Mouse (Mus musculus) G1E (cell line): ENCODE measurements at regions not wholly inside any gene's neighbourhood (a gene's known extent, or its start where the extent isn't known, plus 50 kb on each side); places are given as distances from the start of the nearest gene placed in this dataset.

Experiments
- CTCF ChIP-seq: IDR thresholded peaks from 2 replicates; pipeline ENCODE4 v1.5.1; 2012; ENCODE audit warnings: low read depth, low read length, inconsistent platforms, mixed read lengths
- TAL1 ChIP-seq: conservative IDR thresholded peaks from 2 replicates; pipeline ENCODE4 v1.6.1; 2012; ENCODE audit warnings: low read depth, low read length, inconsistent platforms, mixed read lengths

- no peak for TF ChIP-seq CTCF
- TF ChIP-seq TAL1 = no peak
Observed at GRCm38 (mm10) chr3:144329117-144329516, 124.1 kb upstream of the Lmo4 start.
